Mouse (Mus musculus) heart, embryonic 11.5 days (tissue): ENCODE measurements around the gene Mbtd1. TPM values are rescaled to one million over a fixed set of nuclear protein-coding genes. Genes with fewer than 3 reads are reported as not detected.

ENCODE experiments used
- ATAC-seq: fragments of 200-750 bp; cut with Nextera tagmentation; replicated peaks from 2 replicates; pipeline ENCODE4 v1.8.0; 2017; ENCODE audit warnings: moderate library complexity; ENCODE audit not compliant: insufficient number of reproducible peaks, low FRiP score, low TSS enrichment
- H3K27ac ChIP-seq: fragments of 300-500 bp; sonication (generic); 2 replicates; pipeline ENCODE4 v1.5.1; 2014; ENCODE audit warnings: mild to moderate bottlenecking, low read depth, low read length
- H3K27me3 ChIP-seq: fragments of 300-500 bp; sonication (generic); 2 replicates; pipeline ENCODE4 v1.6.1; 2014; ENCODE audit warnings: mild to moderate bottlenecking, low read length, mixed read lengths; ENCODE audit not compliant: control insufficient read depth, insufficient read depth
- H3K36me3 ChIP-seq: fragments of 300-500 bp; sonication (generic); 2 replicates; pipeline ENCODE4 v1.6.1; 2014; ENCODE audit warnings: mild to moderate bottlenecking, low read length, moderate library complexity, mixed read lengths; ENCODE audit not compliant: control insufficient read depth, insufficient read depth
- H3K4me1 ChIP-seq: fragments of 300-500 bp; sonication (generic); 2 replicates; pipeline ENCODE4 v1.6.1; 2014; ENCODE audit warnings: low read length; ENCODE audit not compliant: control insufficient read depth, insufficient read depth
- H3K4me2 ChIP-seq: fragments of 300-500 bp; sonication (generic); 2 replicates; pipeline ENCODE4 v1.6.1; 2014; ENCODE audit warnings: mild to moderate bottlenecking, moderate library complexity
- H3K4me3 ChIP-seq: fragments of 300-500 bp; sonication (generic); 2 replicates; pipeline ENCODE4 v1.5.1; 2014; ENCODE audit warnings: low read depth, low read length
- H3K9ac ChIP-seq: fragments of 300-500 bp; sonication (generic); 2 replicates; pipeline ENCODE4 v1.6.1; 2014; ENCODE audit warnings: mild to moderate bottlenecking, low read depth, low read length, moderate library complexity
- H3K9me3 ChIP-seq: fragments of 300-500 bp; sonication (generic); replicated peaks from 2 replicates; pipeline ENCODE4 v1.6.1; 2016; ENCODE audit warnings: low read length; ENCODE audit not compliant: control insufficient read depth
- WGBS: fragments of 180-500 bp; shearing (Covaris S2); extraction: QIAGEN DNeasy Blood & Tissue Kit; methylation state at CpG from one replicate; pipeline ENCODE4 v1.1.7; 2014; ENCODE audit not compliant: insufficient replicate concordance; 5-methylcytosine and 5-hydroxymethylcytosine counted together
- polyA plus RNA-seq: library from polyadenylated mRNA; unstranded; fragments of >200 nt; fragmentation: Nextera tagmentation; extraction: Ambion mirVana; gene quantifications from 2 replicates; pipeline ENCODE4 v1.2.1, GENCODE M21; 2014

The Mbtd1 gene
- polyA plus RNA-seq, 1 experiment from 2014 or later, result 19.7 TPM

- no peak overlapping the region for H3K4me3 ChIP-seq
- H3K27me3 ChIP-seq, result no peaks in the 10 kb centered on the region
- no peaks in the 10 kb centered on the region for H3K36me3 ChIP-seq
- no peak for ATAC-seq
- H3K27ac ChIP-seq, result no peak overlapping the region
- H3K9me3 ChIP-seq, result no peaks in the 10 kb centered on the region
- H3K4me1 ChIP-seq, result peaks cover 14% of the 10 kb centered on the region
- H3K9ac ChIP-seq, result no peak overlapping the region
- no peak overlapping the region for H3K4me2 ChIP-seq
Observed at GRCm38 (mm10) chr11:93986298-93986697, 100.6 kb downstream of the Mbtd1 start.

GRCm38 (mm10) chr11:93987026-93987425 lies 101.4 kb downstream of the Mbtd1 start:
- no peak overlapping the region for H3K4me2 ChIP-seq
- H3K4me1 ChIP-seq, result peaks cover 14% of the 10 kb centered on the region
- H3K9me3 ChIP-seq, result no peaks in the 10 kb centered on the region
- H3K4me3 ChIP-seq, result no peak overlapping the region
- whole genome bisulfite sequencing, result 67% methylated on average over 4 of the region's 4 CpGs
- H3K36me3 ChIP-seq, result no peaks in the 10 kb centered on the region
- H3K27ac ChIP-seq, result peak overlapping the region; percentile 90
- H3K9ac ChIP-seq, result no peak overlapping the region
- no peak for ATAC-seq
- no peaks in the 10 kb centered on the region for H3K27me3 ChIP-seq

GRCm38 (mm10) chr11:93987625-93988327 lies 102.1 kb downstream of the Mbtd1 start:
- H3K4me3 ChIP-seq, result no peak overlapping the region
- WGBS, result 48% methylated on average over 8 of the region's 8 CpGs
- H3K4me1 ChIP-seq, result peaks cover 14% of the 10 kb centered on the region
- H3K27ac ChIP-seq, result peak overlapping the region; percentile 90
- H3K9me3 ChIP-seq, result no peaks in the 10 kb centered on the region
- H3K4me2 ChIP-seq, result peak overlapping the region; percentile 25
- no peaks in the 10 kb centered on the region for H3K27me3 ChIP-seq
- 0 out of 2 replicates have a peak, but pooled peaks have one; percentile 32 for ATAC-seq
- no peaks in the 10 kb centered on the region for H3K36me3 ChIP-seq
- H3K9ac ChIP-seq, result peak overlapping the region; percentile 46

- no peaks in the 10 kb centered on the region for H3K27me3 ChIP-seq
- 38% methylated on average over 12 of the region's 12 CpGs for WGBS
- peak overlapping the region; percentile 46 for H3K9ac ChIP-seq
- no peaks in the 10 kb centered on the region for H3K9me3 ChIP-seq
- H3K4me2 ChIP-seq, result peak overlapping the region; percentile 25
- ATAC-seq, result peak; percentile 55; the same call in 1 of the 2 replicates
- no peak overlapping the region for H3K4me3 ChIP-seq
- peak overlapping the region; percentile 90 for H3K27ac ChIP-seq
- H3K36me3 ChIP-seq, result no peaks in the 10 kb centered on the region
- H3K4me1 ChIP-seq, result peaks cover 14% of the 10 kb centered on the region
Observed at GRCm38 (mm10) chr11:93988328-93989062, 102.8 kb downstream of the Mbtd1 start.

- Histone ChIP-seq H3K27ac (peak overlapping the region; percentile 99), H3K4me2 (peak overlapping the region; percentile 65), H3K27me3 (no peaks in the 10 kb centered on the region), H3K4me1 (peaks cover 21% of the 10 kb centered on the region), H3K9ac (peak overlapping the region; percentile 86), H3K4me3 (peak overlapping the region; percentile 69), H3K9me3 (no peaks in the 10 kb centered on the region), H3K36me3 (no peaks in the 10 kb centered on the region)
- ATAC-seq, result no peak
- 49% methylated on average over 5 of the region's 5 CpGs for WGBS
Observed at GRCm38 (mm10) chr11:93994531-93994930, 108.9 kb downstream of the Mbtd1 start.

- H3K4me3 ChIP-seq, result peak overlapping the region; percentile 69
- peak overlapping the region; percentile 99 for H3K27ac ChIP-seq
- WGBS, result 4% methylated on average over 15 of the region's 15 CpGs
- peak; percentile 76 for ATAC-seq
- H3K36me3 ChIP-seq, result no peaks in the 10 kb centered on the region
- H3K9ac ChIP-seq, result peak overlapping the region; percentile 86
- peak overlapping the region; percentile 65 for H3K4me2 ChIP-seq
- peaks cover 21% of the 10 kb centered on the region for H3K4me1 ChIP-seq
- H3K9me3 ChIP-seq, result no peaks in the 10 kb centered on the region
- no peaks in the 10 kb centered on the region for H3K27me3 ChIP-seq
Observed at GRCm38 (mm10) chr11:93995111-93995719, 109.6 kb downstream of the Mbtd1 start.

- 2% methylated on average over 40 of the region's 70 CpGs for WGBS
- Histone ChIP-seq H3K9ac (peak within 1 kb of the TSS; percentile 89), H3K4me2 (peak within 1 kb of the TSS; percentile 65), H3K36me3 (no peaks in the 10 kb centered on the region), H3K4me1 (peaks cover 21% of the 10 kb centered on the region), H3K4me3 (peak within 1 kb of the TSS; percentile 69), H3K27ac (peak within 1 kb of the TSS; percentile 99), H3K9me3 (no peaks in the 10 kb centered on the region), H3K27me3 (no peaks in the 10 kb centered on the region)
- peak; percentile 91 for ATAC-seq
Observed at GRCm38 (mm10) chr11:93995720-93996305, 110.2 kb downstream of the Mbtd1 start, which contains the start of gene Spag9. TSS of gene Spag9 (plus strand) at chr11:93996091.
